8 mouse cellular contexts compared by ENCODE assay signal in genomic region chr11:50767039-50767438, GRCm38 (mm10).
DNase-seq lines count a peak whose midpoint lies in the region; ATAC-seq and TF ChIP-seq lines count a peak whose summit lies in the region.

No protein-coding gene starts in this region.

- intact Hi-C loops in left cerebral cortex, adult 2 months (cut with DNase I), result no loop called here

- no peak overlapping the region for H3K4me2 ChIP-seq in liver, postnatal 0 days (ENCODE audit: low read depth, low read length)

- no peak for ATAC-seq in liver, postnatal 0 days

- no peaks in the 10 kb centered on the region for H3K36me3 ChIP-seq in liver, postnatal 0 days (replicated peaks; ENCODE audit: insufficient read depth, low read length)

- no peak for TF ChIP-seq EP300 in liver, postnatal 0 days (IDR thresholded peaks at IDR 0.05; ENCODE audit: low read depth)

- H3K4me1 ChIP-seq in liver, postnatal 0 days (ENCODE audit: insufficient read depth), result no peaks in the 10 kb centered on the region

- no peaks in the 10 kb centered on the region; the same call in 1 of the 2 replicates for H3K27me3 ChIP-seq in liver, postnatal 0 days (ENCODE audit: insufficient read depth, low read length)

- H3K9me3 ChIP-seq in liver, postnatal 0 days (ENCODE audit: low read length), result no peaks in the 10 kb centered on the region

- WGBS in liver, postnatal 0 days (ENCODE audit: insufficient replicate concordance), result 23% methylated on average over 4 of the region's 4 CpGs

- H3K27ac ChIP-seq in left cerebral cortex, adult 2 months, result no peak overlapping the region
- no peak overlapping the region for H3K27ac ChIP-seq in liver, postnatal 0 days (ENCODE audit: low read depth)

- peak; percentile 38 to 54 for DNase-seq in adrenal gland, adult 18-20 months (ENCODE audit: low spot score in 2 of 2)
- DNase-seq in adrenal gland, adult 8-10 months, result no peak
- peak; percentile 29 to 41 for DNase-seq in left cerebral cortex, adult 2 months (ENCODE audit: extremely low spot score in 1 of 2, low spot score in 2 of 2)
- DNase-seq in left cerebral cortex, adult 11 months (ENCODE audit: low spot score), result no peak
- peak; percentile 39 for DNase-seq in WW6 (ENCODE audit: low read depth, low spot score)
- peak; percentile 30 for DNase-seq in embryo, embryonic 10 days (ENCODE audit: low spot score)
- DNase-seq in liver, postnatal 0 days, result peak; percentile 41
- DNase-seq in thymus, postnatal 0 days (ENCODE audit: low spot score), result peak; percentile 33

- no peak overlapping the region for H3K9ac ChIP-seq in liver, postnatal 0 days (replicated peaks)

- no peak overlapping the region for H3K4me3 ChIP-seq in left cerebral cortex, adult 2 months
- H3K4me3 ChIP-seq in liver, postnatal 0 days (ENCODE audit: low read depth, low read length), result no peak overlapping the region

- peak; percentile 62 for TF ChIP-seq CTCF in left cerebral cortex, adult 2 months (IDR thresholded peaks at IDR 0.05)
- TF ChIP-seq CTCF in liver, postnatal 0 days (IDR thresholded peaks at IDR 0.05; ENCODE audit: low read depth), result peak; percentile 57

Comparison
In these comparisons a context has a peak if more than half of its experiments do, and no peak if none do; other contexts are left out.
1. DNase-seq: peak in adrenal gland, adult 18-20 months (2 of 2), left cerebral cortex, adult 2 months (2 of 2), WW6 (single experiment), embryo, embryonic 10 days (single experiment), liver, postnatal 0 days (single experiment) and thymus, postnatal 0 days (single experiment); none in adrenal gland, adult 8-10 months (single experiment) and left cerebral cortex, adult 11 months (single experiment).